Mouse (Mus musculus): ENCODE measurements around the gene Gm6993. TPM values are rescaled to one million over a fixed set of nuclear protein-coding genes. Genes with fewer than 3 reads are reported as not detected.
A peak's percentile ranks its signal among the peaks of the same experiment; 100 is the strongest.

The Gm6993 gene
- polyA plus RNA-seq, 1 experiment from 2014 or later, result not detected

- Histone ChIP-seq H3K27ac (ENCODE audit: low read length) (peak overlapping the region; percentile 87), H3K4me2 (ENCODE audit: low read depth, low read length) (0 out of 2 replicates have a peak overlapping the region, but pooled peaks have one; percentile 17), H3K4me3 (ENCODE audit: low read length) (no peak overlapping the region), H3K9me3 (replicated peaks; ENCODE audit: control insufficient read depth, low read length) (no peaks in the 10 kb centered on the region), H3K9ac (ENCODE audit: low read length) (peak overlapping the region; percentile 0; the same call in 1 of the 2 replicates), H3K4me1 (ENCODE audit: control insufficient read depth, insufficient read depth, low read length) (peaks cover 56% of the 10 kb centered on the region), H3K36me3 (ENCODE audit: control insufficient read depth, insufficient read depth) (peaks cover 57% of the 10 kb centered on the region), H3K27me3 (ENCODE audit: control insufficient read depth, insufficient read depth, low read length) (no peaks in the 10 kb centered on the region)
- ATAC-seq (replicated peaks; ENCODE audit: extremely low read depth, insufficient read depth, low FRiP score), result 0 out of 2 replicates have a peak, but pooled peaks have one; percentile 8
- WGBS, result 37% methylated on average over 8 of the region's 8 CpGs
Measured at GRCm38 (mm10) chr12:31272012-31272735, 31.6 kb downstream of the Gm6993 start.

GRCm38 (mm10) chr12:31272846-31273245 is 32.3 kb downstream of the Gm6993 start:
- H3K9me3 ChIP-seq (replicated peaks; ENCODE audit: control insufficient read depth, low read length), result no peaks in the 10 kb centered on the region
- no peak overlapping the region for H3K4me3 ChIP-seq (ENCODE audit: low read length)
- WGBS, result 78% methylated on average over 2 of the region's 2 CpGs
- no peak overlapping the region for H3K9ac ChIP-seq (ENCODE audit: low read length)
- no peak overlapping the region for H3K4me2 ChIP-seq (ENCODE audit: low read depth, low read length)
- H3K27me3 ChIP-seq (ENCODE audit: control insufficient read depth, insufficient read depth, low read length), result no peaks in the 10 kb centered on the region
- peaks cover 52% of the 10 kb centered on the region for H3K4me1 ChIP-seq (ENCODE audit: control insufficient read depth, insufficient read depth, low read length)
- ATAC-seq (replicated peaks; ENCODE audit: extremely low read depth, insufficient read depth, low FRiP score), result no peak
- no peak overlapping the region for H3K27ac ChIP-seq (ENCODE audit: low read length)
- peaks cover 61% of the 10 kb centered on the region for H3K36me3 ChIP-seq (ENCODE audit: control insufficient read depth, insufficient read depth)

- no peak overlapping the region for H3K4me3 ChIP-seq (ENCODE audit: low read length)
- no peak overlapping the region for H3K27ac ChIP-seq (ENCODE audit: low read length)
- H3K4me2 ChIP-seq (ENCODE audit: low read depth, low read length), result no peak overlapping the region
- ATAC-seq (replicated peaks; ENCODE audit: extremely low read depth, insufficient read depth, low FRiP score), result no peak
- peaks cover 50% of the 10 kb centered on the region for H3K4me1 ChIP-seq (ENCODE audit: control insufficient read depth, insufficient read depth, low read length)
- H3K27me3 ChIP-seq (ENCODE audit: control insufficient read depth, insufficient read depth, low read length), result no peaks in the 10 kb centered on the region
- H3K9me3 ChIP-seq (replicated peaks; ENCODE audit: control insufficient read depth, low read length), result no peaks in the 10 kb centered on the region
- no peak overlapping the region for H3K9ac ChIP-seq (ENCODE audit: low read length)
- H3K36me3 ChIP-seq (ENCODE audit: control insufficient read depth, insufficient read depth), result peaks cover 65% of the 10 kb centered on the region
- 93% methylated on average over 7 of the region's 7 CpGs for WGBS
Measured at GRCm38 (mm10) chr12:31273646-31274045, 33.1 kb downstream of the Gm6993 start.

- H3K27ac ChIP-seq (ENCODE audit: low read length), result peak overlapping the region; percentile 67
- no peaks in the 10 kb centered on the region for H3K9me3 ChIP-seq (replicated peaks; ENCODE audit: control insufficient read depth, low read length)
- no peak for ATAC-seq (replicated peaks; ENCODE audit: extremely low read depth, insufficient read depth, low FRiP score)
- 69% methylated on average over 10 of the region's 10 CpGs for WGBS
- peaks cover 45% of the 10 kb centered on the region for H3K4me1 ChIP-seq (ENCODE audit: control insufficient read depth, insufficient read depth, low read length)
- no peak overlapping the region for H3K4me3 ChIP-seq (ENCODE audit: low read length)
- no peaks in the 10 kb centered on the region for H3K27me3 ChIP-seq (ENCODE audit: control insufficient read depth, insufficient read depth, low read length)
- H3K4me2 ChIP-seq (ENCODE audit: low read depth, low read length), result no peak overlapping the region
- H3K9ac ChIP-seq (ENCODE audit: low read length), result no peak overlapping the region
- H3K36me3 ChIP-seq (ENCODE audit: control insufficient read depth, insufficient read depth), result peaks cover 68% of the 10 kb centered on the region
Measured at GRCm38 (mm10) chr12:31275411-31275810, 34.8 kb downstream of the Gm6993 start.

GRCm38 (mm10) chr12:31278270-31278669 is 37.7 kb downstream of the Gm6993 start:
- Histone ChIP-seq H3K4me3 (ENCODE audit: low read length) (no peak overlapping the region), H3K9ac (ENCODE audit: low read length) (no peak overlapping the region), H3K4me1 (ENCODE audit: control insufficient read depth, insufficient read depth, low read length) (peaks cover 34% of the 10 kb centered on the region), H3K36me3 (ENCODE audit: control insufficient read depth, insufficient read depth) (peaks cover 64% of the 10 kb centered on the region), H3K4me2 (ENCODE audit: low read depth, low read length) (no peak overlapping the region), H3K9me3 (replicated peaks; ENCODE audit: control insufficient read depth, low read length) (no peaks in the 10 kb centered on the region), H3K27ac (ENCODE audit: low read length) (peak overlapping the region; percentile 20; the same call in 1 of the 2 replicates), H3K27me3 (ENCODE audit: control insufficient read depth, insufficient read depth, low read length) (no peaks in the 10 kb centered on the region)
- 73% methylated on average over 11 of the region's 11 CpGs for WGBS
- no peak for ATAC-seq (replicated peaks; ENCODE audit: extremely low read depth, insufficient read depth, low FRiP score)

- WGBS, result 40% methylated on average over 7 of the region's 7 CpGs
- Histone ChIP-seq H3K27ac (ENCODE audit: low read length) (peak overlapping the region; percentile 89), H3K4me3 (ENCODE audit: low read length) (no peak overlapping the region), H3K36me3 (ENCODE audit: control insufficient read depth, insufficient read depth) (peaks cover 64% of the 10 kb centered on the region), H3K27me3 (ENCODE audit: control insufficient read depth, insufficient read depth, low read length) (no peaks in the 10 kb centered on the region), H3K9me3 (replicated peaks; ENCODE audit: control insufficient read depth, low read length) (no peaks in the 10 kb centered on the region), H3K4me1 (ENCODE audit: control insufficient read depth, insufficient read depth, low read length) (peaks cover 32% of the 10 kb centered on the region), H3K4me2 (ENCODE audit: low read depth, low read length) (peak overlapping the region; percentile 33; the same call in 1 of the 2 replicates), H3K9ac (ENCODE audit: low read length) (peak overlapping the region; percentile 25; the same call in 1 of the 2 replicates)
- ATAC-seq (replicated peaks; ENCODE audit: extremely low read depth, insufficient read depth, low FRiP score), result no peak
Measured at GRCm38 (mm10) chr12:31280318-31280717, 39.7 kb downstream of the Gm6993 start.

GRCm38 (mm10) chr12:31281100-31281591 is 40.6 kb downstream of the Gm6993 start:
- Histone ChIP-seq H3K27ac (ENCODE audit: low read length) (peak overlapping the region; percentile 89), H3K9ac (ENCODE audit: low read length) (peak overlapping the region; percentile 25; the same call in 1 of the 2 replicates), H3K9me3 (replicated peaks; ENCODE audit: control insufficient read depth, low read length) (no peaks in the 10 kb centered on the region), H3K4me3 (ENCODE audit: low read length) (no peak overlapping the region), H3K4me2 (ENCODE audit: low read depth, low read length) (no peak overlapping the region), H3K4me1 (ENCODE audit: control insufficient read depth, insufficient read depth, low read length) (peaks cover 27% of the 10 kb centered on the region), H3K36me3 (ENCODE audit: control insufficient read depth, insufficient read depth) (peaks cover 65% of the 10 kb centered on the region), H3K27me3 (ENCODE audit: control insufficient read depth, insufficient read depth, low read length) (no peaks in the 10 kb centered on the region)
- no peak for ATAC-seq (replicated peaks; ENCODE audit: extremely low read depth, insufficient read depth, low FRiP score)
- 72% methylated on average over 9 of the region's 9 CpGs for WGBS

GRCm38 (mm10) chr12:31282241-31282640 is 41.7 kb downstream of the Gm6993 start:
- peaks cover 27% of the 10 kb centered on the region for H3K4me1 ChIP-seq (ENCODE audit: control insufficient read depth, insufficient read depth, low read length)
- H3K9ac ChIP-seq (ENCODE audit: low read length), result no peak overlapping the region
- no peaks in the 10 kb centered on the region for H3K27me3 ChIP-seq (ENCODE audit: control insufficient read depth, insufficient read depth, low read length)
- 51% methylated on average over 5 of the region's 5 CpGs for WGBS
- H3K27ac ChIP-seq (ENCODE audit: low read length), result no peak overlapping the region
- no peaks in the 10 kb centered on the region for H3K9me3 ChIP-seq (replicated peaks; ENCODE audit: control insufficient read depth, low read length)
- H3K4me2 ChIP-seq (ENCODE audit: low read depth, low read length), result no peak overlapping the region
- no peak overlapping the region for H3K4me3 ChIP-seq (ENCODE audit: low read length)
- peaks cover 65% of the 10 kb centered on the region for H3K36me3 ChIP-seq (ENCODE audit: control insufficient read depth, insufficient read depth)
- ATAC-seq (replicated peaks; ENCODE audit: extremely low read depth, insufficient read depth, low FRiP score), result no peak

GRCm38 (mm10) chr12:31283131-31283530 is 42.6 kb downstream of the Gm6993 start:
- H3K9me3 ChIP-seq (replicated peaks; ENCODE audit: control insufficient read depth, low read length), result no peaks in the 10 kb centered on the region
- peaks cover 68% of the 10 kb centered on the region for H3K36me3 ChIP-seq (ENCODE audit: control insufficient read depth, insufficient read depth)
- no peaks in the 10 kb centered on the region for H3K27me3 ChIP-seq (ENCODE audit: control insufficient read depth, insufficient read depth, low read length)
- peaks cover 24% of the 10 kb centered on the region for H3K4me1 ChIP-seq (ENCODE audit: control insufficient read depth, insufficient read depth, low read length)
- no peak overlapping the region for H3K4me2 ChIP-seq (ENCODE audit: low read depth, low read length)
- ATAC-seq (replicated peaks; ENCODE audit: extremely low read depth, insufficient read depth, low FRiP score), result no peak
- H3K9ac ChIP-seq (ENCODE audit: low read length), result no peak overlapping the region
- 77% methylated on average over 4 of the region's 4 CpGs for WGBS
- no peak overlapping the region for H3K4me3 ChIP-seq (ENCODE audit: low read length)
- no peak overlapping the region for H3K27ac ChIP-seq (ENCODE audit: low read length)

Measured in heart, embryonic 16.5 days (tissue).